Mouse (Mus musculus) liver, adult 2 months (tissue): ENCODE measurements around the gene Srd5a3.

Experiments
- CTCF ChIP-seq: fragments of 200-500 bp; IDR thresholded peaks from 2 replicates; pipeline ENCODE4 v1.5.1; 2011; ENCODE audit warnings: low read depth, low read length, control low read depth
- POLR2A ChIP-seq: fragments of 200-500 bp; IDR thresholded peaks from 2 replicates; pipeline ENCODE4 v1.6.1; 2011; ENCODE audit warnings: low read length, control low read depth; ENCODE audit not compliant: insufficient read depth; ENCODE audit errors: extremely low read depth

DNA sequence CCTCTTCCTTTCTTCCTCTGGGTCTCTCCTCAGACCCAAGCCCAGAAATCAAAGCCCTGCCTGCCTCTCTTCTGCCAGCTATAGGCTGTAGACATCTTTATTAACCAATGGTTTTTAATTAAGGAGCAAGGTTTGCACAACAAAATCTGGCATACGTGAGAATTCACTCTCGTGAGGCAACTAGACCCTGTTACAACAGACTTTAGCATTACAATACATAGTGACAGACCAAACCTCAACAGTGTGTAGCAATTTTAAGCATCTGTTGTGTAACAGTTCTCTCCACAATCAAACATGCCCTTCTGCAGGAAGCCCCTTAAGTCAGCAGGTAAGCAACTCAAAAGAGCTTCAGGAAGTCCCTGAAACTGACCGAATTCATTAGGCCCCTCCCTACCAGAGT, 3.8 kb upstream of the Srd5a3 start:
- TF ChIP-seq CTCF (no peak), POLR2A (no peak)
